Mouse (Mus musculus) layer of hippocampus, adult 9-11 months (tissue): ENCODE data around the gene Gm9045.
A peak's percentile ranks its signal among the peaks of the same experiment; 100 is the strongest.
"Not testable (repeated sequence)": the region's sequence is repeated elsewhere in the genome, so short reads cannot be mapped to it uniquely, and the experiment has no call there.

Experiments
- DNase-seq: peaks from one replicate; pipeline ENCODE4 v3.0.0; 2022

Gm9045 gene

DNA sequence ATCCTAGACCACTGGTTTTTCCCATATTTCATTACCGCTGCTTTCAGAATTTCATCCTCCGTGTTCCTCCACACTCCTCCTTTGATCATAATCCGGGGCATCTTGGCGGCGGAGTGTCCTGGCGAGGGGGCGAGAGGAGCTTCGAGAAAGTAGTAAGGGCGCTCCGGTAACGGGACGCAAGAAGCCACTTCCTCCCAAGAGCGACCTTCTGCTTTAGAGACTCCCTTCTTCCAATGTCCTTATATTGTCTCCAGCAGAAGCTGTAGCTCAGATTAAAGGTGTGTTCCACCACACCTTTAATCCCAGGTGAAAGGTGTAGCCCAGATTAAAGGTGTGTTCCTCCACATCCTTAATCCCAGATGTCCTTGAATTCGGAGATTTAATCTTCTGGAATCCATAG, at the start of gene Gm9045:
Gene Gm9045, minus strand, starts transcription at position 101 of the 400 bp plus-strand sequence.
- DNase-seq: not testable (repeated sequence)

DNA sequence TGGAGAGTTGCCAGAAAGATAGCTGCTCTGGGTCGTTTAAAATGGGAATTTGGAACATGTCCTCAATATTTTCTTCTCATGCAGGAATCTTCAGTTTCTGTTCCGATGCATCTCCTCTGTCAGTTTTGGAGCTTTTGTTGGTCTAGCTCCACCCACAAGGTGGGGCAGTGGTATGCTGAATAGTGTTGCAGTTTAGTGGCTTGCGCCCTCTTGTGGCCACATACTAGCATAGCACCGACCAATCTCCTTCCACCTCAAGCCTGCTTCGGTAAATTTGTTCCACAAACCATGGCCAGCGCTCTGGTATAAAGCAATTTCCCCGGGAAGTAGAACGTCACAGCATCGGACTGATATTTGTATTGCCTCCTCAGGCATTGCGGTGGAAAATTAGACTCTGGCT, 32.8 kb upstream of the Gm9045 start:
- DNase-seq: peak; percentile 80

DNA sequence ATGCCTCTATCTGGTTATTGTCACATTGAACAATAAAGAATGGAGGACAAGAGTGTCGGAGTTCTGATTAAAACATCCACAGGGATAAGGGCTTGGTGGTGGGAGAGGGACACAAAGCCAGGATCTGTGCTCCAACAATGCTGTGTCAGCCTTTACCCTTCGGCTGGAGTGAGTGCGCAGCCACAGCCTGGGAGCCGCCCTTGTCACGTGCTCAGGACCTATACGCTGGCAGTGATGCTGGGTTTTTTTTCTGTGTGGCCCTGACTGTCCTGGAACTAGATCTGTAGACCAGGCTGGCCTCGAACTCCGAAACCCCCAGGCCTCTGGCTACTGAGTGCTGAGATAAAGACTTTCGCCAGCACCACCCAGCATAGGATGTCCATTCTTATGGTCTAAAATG, 31.9 kb upstream of the Gm9045 start:
- DNase-seq: no peak

DNA sequence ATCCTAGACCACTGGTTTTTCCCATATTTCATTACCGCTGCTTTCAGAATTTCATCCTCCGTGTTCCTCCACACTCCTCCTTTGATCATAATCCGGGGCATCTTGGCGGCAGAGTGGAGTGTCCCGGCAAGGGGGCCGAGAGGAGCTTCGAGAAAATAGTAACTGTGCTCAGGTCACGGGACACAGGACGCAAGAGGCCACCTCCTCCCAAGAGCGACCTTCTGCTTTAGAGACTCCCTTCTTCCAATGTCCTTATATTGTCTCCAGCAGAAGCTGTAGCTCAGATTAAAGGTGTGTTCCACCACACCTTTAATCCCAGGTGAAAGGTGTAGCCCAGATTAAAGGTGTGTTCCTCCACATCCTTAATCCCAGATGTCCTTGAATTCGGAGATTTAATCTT, 16.4 kb upstream of the Gm9045 start, which contains the start of gene Gm9049:
Gene Gm9049, minus strand, starts transcription at position 101 of the 400 bp plus-strand sequence.
- not testable (repeated sequence) for DNase-seq

DNA sequence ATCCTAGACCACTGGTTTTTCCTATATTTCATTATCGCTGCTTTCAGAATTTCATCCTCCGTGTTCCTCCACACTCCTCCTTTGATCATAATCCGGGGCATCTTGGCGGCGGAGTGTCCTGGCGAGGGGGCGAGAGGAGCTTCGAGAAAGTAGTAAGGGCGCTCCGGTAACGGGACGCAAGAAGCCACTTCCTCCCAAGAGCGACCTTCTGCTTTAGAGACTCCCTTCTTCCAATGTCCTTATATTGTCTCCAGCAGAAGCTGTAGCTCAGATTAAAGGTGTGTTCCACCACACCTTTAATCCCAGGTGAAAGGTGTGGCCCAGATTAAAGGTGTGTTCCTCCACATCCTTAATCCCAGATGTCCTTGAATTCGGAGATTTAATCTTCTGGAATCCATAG, 10.9 kb upstream of the Gm9045 start, which contains the start of gene Gm9048:
Gene Gm9048, minus strand, starts transcription at position 101 of the 400 bp plus-strand sequence.
- not testable (repeated sequence) for DNase-seq

DNA sequence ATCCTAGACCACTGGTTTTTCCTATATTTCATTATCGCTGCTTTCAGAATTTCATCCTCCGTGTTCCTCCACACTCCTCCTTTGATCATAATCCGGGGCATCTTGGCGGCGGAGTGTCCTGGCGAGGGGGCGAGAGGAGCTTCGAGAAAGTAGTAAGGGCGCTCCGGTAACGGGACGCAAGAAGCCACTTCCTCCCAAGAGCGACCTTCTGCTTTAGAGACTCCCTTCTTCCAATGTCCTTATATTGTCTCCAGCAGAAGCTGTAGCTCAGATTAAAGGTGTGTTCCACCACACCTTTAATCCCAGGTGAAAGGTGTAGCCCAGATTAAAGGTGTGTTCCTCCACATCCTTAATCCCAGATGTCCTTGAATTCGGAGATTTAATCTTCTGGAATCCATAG, 5.5 kb upstream of the Gm9045 start, which contains the start of gene Gm9046:
Gene Gm9046, minus strand, starts transcription at position 101 of the 400 bp plus-strand sequence.
- not testable (repeated sequence) for DNase-seq

DNA sequence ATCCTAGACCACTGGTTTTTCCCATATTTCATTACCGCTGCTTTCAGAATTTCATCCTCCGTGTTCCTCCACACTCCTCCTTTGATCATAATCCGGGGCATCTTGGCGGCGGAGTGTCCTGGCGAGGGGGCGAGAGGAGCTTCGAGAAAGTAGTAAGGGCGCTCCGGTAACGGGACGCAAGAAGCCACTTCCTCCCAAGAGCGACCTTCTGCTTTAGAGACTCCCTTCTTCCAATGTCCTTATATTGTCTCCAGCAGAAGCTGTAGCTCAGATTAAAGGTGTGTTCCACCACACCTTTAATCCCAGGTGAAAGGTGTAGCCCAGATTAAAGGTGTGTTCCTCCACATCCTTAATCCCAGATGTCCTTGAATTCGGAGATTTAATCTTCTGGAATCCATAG, 5.3 kb downstream of the Gm9045 start, which contains the start of gene Gm9044:
Gene Gm9044, minus strand, starts transcription at position 101 of the 400 bp plus-strand sequence.
- DNase-seq: not testable (repeated sequence)

DNA sequence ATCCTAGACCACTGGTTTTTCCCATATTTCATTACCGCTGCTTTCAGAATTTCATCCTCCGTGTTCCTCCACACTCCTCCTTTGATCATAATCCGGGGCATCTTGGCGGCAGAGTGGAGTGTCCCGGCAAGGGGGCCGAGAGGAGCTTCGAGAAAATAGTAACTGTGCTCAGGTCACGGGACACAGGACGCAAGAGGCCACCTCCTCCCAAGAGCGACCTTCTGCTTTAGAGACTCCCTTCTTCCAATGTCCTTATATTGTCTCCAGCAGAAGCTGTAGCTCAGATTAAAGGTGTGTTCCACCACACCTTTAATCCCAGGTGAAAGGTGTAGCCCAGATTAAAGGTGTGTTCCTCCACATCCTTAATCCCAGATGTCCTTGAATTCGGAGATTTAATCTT, 10.8 kb downstream of the Gm9045 start, which contains the start of gene Gm9040:
Gene Gm9040, minus strand, starts transcription at position 101 of the 400 bp plus-strand sequence.
- DNase-seq: not testable (repeated sequence)

DNA sequence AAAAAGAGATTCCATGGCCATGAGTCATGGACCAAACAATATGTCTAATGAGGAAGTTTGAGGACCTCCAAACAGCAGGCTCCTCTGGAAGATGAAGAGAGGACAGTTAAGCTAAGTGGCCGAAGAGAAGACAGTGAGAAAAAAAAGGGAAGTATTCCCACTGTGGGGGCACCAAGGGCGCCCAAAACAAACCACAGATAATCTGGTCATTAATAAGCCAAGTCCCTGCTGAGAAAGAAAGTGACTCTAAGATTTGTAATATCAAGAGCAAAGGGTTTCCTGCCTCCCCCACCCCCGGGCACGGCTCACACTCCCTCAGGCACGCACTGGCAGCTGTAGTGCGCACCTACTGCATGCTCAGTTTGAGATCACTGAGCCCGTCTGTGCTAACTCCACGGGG, 18.6 kb downstream of the Gm9045 start:
- DNase-seq: no peak

DNA sequence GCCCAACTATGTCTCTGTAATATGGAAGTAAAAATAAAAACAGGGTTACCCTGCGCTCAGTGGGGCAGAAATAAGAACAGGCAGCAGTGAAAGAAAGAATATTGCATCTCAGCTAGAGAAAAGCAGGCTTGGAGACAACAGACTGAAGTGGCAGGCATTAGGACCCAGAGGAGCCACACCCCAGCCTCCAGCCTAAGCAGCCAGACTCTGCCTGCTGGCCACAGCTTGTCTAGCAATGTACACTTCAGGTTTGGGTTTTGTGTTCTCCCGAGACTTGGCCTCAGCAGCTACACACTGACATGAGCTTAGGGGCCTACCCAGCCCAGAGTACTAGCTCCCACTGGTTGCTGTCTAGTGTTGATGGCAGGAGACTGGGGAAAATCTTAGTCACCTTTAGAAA, 35.5 kb downstream of the Gm9045 start:
- DNase-seq: not testable (repeated sequence)

DNA sequence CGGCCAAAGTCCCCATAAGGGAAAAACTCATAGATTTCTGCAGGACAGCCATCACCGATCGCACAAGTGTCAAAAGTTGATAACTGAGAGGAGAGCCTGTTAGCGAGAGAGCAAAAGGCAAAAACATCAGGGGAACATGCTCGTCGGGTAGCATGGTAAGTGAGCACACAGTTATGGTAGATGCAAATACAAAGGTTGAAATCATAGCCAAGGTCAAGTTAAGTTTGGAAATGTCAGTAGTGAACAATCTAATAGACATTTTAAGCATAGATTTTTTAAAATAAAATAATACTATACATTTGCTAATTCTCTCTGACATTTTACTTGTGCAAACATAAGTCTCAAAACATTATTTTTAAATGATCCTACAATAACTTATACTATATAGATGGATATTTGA, 42.7 kb downstream of the Gm9045 start, which contains the start of gene Iltifb:
Gene Iltifb, minus strand, starts transcription at position 101 of the 400 bp plus-strand sequence.
- DNase-seq: no peak
